Mouse (Mus musculus): ENCODE data around the gene Usp20. TPM values are rescaled to one million over a fixed set of nuclear protein-coding genes. Genes with fewer than 3 reads are reported as not detected.
A peak's percentile ranks its signal among the peaks of the same experiment; 100 is the strongest.

The Usp20 gene
- total RNA-seq, 2 experiments from 2014 or later = 2.2 to 10.0 TPM

DNA sequence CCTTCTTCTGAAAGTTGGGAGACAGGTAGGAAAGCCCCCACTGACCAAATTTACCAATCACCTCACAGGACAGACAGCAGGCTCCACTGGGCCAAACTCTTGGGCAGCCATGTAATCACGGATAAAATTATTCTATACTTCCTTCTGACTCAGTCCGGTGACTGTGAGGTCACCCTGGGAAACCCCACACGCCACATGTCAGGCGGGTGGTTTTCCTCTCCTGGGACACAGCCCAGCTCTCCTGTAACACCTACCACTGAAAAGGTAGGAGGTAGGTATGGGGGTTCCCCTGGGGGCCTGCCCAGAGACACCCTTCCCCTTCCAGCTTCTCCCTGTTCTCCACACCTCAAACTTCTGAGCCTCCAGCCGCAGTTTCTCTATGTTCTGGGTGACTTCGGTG is 54.7 kb downstream of the Usp20 start:
- no peak for ATAC-seq (replicated peaks; ENCODE audit: poor library complexity, severe bottlenecking)

DNA sequence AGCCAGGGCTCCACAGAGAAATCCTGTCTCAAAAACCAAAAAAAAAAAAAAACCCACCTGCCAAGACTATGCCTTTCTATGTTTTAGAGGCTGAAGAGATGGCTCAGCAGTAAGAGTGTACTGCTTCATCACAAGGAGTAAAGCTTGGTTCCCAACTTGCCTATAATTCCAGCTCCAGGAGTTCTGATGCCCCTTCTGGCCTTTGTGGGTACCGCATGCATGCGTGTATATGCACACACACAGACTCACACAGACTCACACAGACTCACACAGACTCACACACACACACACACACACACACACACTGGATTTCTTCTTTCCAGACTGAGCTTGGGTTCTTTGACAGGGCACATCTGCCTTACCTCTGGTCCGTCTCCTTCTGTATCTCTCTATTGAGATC is 58.0 kb downstream of the Usp20 start:
- ATAC-seq (replicated peaks; ENCODE audit: poor library complexity, severe bottlenecking) = no peak

DNA sequence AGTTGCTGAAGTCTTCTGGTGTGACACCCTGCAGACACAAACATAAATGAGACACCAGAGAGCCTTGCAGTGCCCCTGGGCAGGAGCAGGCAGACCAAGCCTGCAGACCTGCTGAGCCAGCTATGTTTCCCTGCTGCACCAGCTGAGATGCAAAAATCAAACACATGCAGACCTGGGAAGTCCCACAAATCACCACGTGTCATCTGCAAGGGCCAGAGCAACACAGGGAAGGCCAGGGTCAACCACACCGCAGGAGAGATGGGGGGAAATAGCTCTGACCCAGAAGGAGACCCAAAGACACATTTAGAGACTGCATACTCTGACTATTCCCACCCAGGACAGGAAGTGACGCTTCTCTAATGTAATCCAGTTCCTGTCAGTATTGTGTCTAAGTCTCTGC is 58.4 kb downstream of the Usp20 start:
- ATAC-seq (replicated peaks; ENCODE audit: poor library complexity, severe bottlenecking) = no peak

DNA sequence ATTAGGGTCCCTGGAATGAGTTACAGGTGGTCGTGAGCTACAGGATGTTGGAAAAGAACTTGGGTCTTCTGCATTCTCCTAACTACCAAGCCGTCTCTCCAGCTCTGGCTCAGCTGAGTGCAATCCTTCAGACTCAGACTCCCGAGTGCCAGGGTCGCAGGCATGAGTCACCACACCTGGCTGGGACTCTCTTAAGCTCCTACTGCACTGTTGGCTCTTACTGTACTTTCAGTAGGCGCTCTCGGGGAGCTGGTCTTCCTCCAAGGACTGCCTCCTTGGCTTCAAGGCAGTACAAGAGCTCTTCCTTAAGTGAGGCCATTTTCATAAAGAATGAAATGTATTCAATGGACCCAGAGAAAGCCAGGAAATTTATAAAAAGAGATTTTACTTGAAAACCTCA is 59.3 kb downstream of the Usp20 start:
- no peak for ATAC-seq (replicated peaks; ENCODE audit: poor library complexity, severe bottlenecking)

DNA sequence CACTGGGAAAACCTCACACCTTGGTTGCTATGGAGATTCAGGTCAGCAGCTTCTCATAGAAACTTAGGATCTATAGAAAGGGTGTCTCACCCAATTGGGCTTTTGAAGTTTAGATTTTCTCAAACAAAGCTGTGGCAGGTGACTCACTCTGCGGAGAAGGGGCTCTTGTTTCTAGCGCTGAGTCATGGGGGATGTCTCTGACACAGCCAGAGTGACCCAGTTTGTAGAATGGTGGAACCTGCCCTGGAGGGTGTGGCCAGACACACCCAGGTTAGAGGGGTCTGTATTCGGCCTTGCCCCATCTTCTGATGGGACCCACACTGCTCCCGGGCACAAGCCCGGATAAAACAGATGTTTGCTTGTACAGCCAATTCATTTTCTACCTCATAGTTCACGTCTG is 60.8 kb downstream of the Usp20 start:
- no peak for ATAC-seq (replicated peaks; ENCODE audit: poor library complexity, severe bottlenecking)

DNA sequence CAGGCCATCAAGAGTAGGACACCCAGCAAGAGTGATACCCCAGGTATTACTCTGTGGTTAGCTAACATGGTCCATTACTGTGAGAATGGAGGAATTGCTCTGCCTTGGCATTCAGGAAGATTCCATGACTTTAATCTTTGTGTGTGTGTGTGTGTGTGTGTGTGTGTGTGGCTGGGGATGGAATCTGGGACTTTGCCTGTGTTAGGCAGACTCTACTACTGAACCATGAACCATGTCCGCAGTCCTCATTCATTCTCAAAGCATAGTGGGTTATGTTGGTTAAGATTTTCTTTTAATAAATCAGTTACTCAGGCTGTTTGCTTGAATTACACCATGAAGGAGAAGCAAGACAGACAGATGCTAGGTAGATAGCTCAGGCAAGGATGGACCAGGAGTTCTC is 61.8 kb downstream of the Usp20 start:
- no peak for ATAC-seq (replicated peaks; ENCODE audit: poor library complexity, severe bottlenecking)

DNA sequence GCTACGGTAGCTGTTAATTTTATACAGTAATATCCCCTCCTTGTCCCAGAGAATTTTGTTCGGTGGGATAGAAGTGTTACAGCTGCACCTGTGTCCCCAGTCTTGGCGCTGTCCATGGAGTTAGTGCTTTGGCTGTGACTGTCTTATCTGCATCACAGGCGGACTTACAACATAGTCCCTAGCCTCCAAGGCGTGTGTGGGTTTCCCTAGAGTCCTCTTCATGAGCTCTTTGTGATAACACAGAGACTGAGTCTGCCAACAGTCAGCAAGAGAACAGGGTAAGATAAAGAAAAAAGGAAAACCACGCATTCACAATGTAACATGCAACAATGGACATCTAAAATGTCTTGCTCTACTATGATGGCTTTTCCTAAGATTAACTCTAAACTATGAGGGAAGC is 66.0 kb downstream of the Usp20 start:
- ATAC-seq (replicated peaks; ENCODE audit: poor library complexity, severe bottlenecking) = no peak

DNA sequence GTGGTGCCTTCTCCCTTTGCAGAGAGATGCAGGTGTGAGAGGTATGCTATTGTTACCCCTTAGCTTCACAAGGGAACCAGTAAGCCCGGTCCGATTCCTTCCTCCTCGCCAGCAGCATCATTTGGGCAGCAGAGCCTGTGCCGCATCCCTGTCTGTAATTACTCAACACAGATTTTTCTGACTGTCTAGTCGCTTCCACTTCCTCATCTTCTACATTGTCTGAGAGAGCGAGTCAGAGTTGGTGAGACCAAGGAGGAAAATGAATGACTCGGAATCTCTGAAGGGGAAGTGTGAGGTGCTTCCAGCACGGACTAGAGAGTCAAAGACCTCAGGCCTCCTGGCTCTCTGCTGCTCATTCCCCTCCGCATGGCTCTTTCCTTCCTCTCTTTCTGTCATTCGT is 70.4 kb downstream of the Usp20 start:
- peak; percentile 90 for ATAC-seq (replicated peaks; ENCODE audit: poor library complexity, severe bottlenecking)

DNA sequence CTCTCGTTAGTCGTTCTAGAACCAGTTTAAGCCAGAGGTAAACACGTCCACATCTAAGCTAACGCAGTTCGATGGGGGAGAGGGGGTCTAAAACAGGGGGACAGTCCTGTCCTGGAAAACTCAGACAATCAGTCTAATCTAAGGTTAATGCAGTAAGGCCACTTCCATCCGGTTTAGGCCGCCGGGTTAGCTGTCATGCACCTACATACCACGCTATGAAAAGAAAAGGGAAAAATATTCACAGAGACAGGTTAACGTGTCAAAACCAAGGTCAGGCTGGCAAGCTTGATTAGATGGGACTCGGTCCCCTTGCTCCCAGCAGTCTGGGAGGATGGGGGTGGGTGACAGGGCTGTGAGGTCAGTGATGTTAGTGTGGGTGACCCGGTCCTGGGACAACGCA is 71.3 kb downstream of the Usp20 start:
- ATAC-seq (replicated peaks; ENCODE audit: poor library complexity, severe bottlenecking) = no peak

DNA sequence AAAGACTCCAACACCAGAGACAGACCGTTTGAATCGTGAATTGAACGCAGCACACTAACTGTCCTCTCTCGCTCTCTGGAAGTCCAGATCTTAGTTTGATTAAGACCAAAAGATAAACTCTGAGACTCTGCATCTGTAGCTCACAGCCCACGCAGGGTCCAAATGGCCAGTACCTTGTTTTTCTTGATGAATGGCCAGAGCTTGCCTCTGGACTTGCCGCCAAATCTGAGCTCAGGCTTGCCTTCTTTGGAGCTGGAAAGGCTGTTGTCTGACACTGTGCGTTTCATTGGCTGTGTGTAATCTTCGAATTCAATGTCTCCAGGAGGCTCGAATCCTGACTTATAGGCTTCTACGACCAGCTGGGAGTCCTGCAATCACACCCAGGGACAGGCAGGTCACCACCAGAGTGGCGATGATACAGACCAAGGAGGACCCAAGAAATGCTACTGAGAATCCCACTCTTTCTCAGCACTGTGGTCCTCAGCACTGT is 71.8 kb downstream of the Usp20 start:
- ATAC-seq (replicated peaks; ENCODE audit: poor library complexity, severe bottlenecking) = no peak

DNA sequence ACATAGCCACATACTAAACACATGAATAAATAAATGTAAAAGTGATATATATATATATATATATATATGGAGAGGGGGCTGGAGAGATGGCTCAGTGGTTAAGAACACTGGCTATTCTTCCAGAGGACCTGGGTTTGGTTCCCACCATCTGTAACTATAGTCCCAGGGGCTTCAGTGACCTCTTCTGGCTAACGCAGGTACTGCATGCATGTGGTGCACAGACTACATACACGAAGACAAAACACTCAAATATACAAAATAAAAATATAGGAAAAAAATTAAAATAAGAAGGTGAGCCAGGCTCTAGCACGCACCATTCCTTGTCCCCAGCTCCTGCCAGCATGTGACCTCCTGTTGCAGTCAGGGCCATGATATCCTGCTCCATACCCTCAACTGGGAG is 74.0 kb downstream of the Usp20 start:
- ATAC-seq (replicated peaks; ENCODE audit: poor library complexity, severe bottlenecking) = no peak

DNA sequence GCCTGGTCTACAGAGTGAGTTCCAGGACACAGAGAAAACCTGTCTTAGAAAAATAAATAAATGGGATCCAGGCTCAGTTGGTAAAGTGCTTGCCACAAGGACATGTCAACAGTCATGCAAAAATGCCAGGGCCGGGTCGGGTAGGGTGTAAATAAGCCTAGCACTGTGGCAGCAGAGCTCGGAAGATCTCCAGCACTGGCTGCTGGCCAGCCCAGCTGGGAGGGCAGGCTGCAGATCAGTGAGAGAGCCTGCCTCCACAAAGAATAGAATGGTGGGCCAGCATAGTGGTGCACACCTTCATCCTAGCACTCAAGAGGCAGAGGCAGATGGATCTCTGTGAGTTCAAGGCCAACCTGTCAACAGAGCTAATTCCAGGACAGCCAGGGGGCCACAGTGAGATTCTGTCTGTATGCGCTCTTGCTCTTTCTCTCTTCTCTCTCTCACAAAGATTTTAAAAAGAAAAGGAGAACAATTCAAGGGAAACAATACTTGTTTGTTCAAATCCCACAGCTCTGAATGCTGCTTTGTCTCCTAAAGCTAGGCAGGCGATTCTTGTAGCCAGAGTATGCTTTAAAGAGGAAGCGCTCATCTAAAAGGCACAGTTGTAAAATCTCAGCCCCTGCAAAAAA is 75.6 kb downstream of the Usp20 start:
- ATAC-seq (replicated peaks; ENCODE audit: poor library complexity, severe bottlenecking) = no peak

DNA sequence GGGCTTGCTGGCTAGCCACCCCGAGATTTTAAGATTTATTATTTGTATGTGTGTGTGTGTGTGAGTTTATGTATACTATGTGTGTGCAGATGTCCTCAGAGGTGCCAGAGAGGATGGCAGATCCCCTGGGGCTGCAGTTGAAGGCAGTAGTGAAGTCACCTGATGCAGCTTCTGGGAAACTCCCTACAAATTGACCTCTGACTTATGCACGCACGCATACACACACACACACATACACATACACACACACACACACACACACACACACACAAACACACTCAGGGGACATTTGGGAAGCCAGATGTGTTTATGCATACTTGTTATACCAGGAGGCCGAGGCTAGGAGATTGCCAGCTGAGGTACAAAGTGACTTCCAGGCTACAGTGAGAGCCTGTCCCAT is 76.4 kb downstream of the Usp20 start:
- no peak for ATAC-seq (replicated peaks; ENCODE audit: poor library complexity, severe bottlenecking)

DNA sequence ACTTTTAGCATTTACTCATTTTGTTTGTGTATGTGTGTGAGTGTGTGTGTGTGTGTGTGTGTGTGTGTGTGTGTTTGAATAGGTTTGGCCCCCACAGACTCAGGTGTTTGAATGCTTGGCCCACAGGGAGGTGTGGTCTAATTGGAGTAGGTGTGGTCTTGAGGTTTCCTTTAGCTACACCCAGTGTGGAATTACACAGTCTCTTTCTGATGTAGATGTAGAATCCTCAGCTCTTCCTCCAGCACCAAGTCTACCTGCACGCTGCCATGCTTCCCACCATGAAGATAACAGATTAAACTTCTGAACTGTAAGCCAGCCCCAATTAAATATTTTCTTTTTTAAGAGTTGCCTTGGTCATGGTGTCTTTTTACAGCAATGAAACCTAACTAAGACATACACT is 78.2 kb downstream of the Usp20 start:
- no peak for ATAC-seq (replicated peaks; ENCODE audit: poor library complexity, severe bottlenecking)

DNA sequence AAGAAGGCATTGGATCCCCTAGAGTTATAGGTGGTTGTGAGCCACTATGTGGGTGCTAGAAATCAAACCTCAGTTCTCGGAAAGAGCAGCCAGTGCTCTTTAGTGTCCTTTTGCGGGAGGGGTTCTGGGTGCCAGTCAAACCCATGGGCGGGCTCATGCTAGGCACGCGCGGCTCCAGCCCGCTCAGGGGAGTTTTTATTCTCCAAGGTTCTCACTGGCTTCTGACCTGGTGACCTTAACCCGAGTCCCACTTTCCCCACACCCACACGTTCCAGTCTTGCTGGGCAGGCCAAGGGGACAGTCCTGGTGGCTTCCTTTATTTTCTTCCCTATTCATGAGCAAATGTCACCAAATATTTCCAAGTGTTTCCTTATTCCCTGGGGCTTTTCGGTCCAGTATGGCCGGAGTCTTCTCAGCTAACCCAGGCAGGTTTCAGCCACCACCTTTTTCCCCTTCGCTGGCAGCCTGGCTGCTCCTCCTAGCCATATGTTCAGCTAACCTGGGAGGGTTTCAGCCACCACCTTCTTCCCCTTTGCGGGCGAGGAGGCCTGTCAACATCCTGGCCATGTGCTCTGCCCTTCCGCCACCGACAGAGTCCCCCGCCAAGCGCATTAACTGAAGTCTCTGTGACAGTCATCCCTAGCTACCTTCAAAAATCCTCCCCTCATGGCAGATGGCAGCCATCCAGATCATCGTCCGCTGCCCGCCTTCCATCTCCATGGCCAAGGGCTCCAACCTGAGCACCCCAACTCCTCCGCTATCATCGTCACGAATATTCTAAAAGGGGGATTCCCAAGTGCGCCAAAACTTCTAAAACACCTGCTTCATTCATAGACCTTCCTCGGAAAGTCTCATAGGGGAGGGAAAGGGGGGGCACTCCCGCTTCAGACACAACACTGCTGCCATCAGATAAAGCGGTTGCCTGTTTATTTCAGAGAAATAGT is 79.0 kb downstream of the Usp20 start:
- ATAC-seq (replicated peaks; ENCODE audit: poor library complexity, severe bottlenecking) = peak; percentile 92

DNA sequence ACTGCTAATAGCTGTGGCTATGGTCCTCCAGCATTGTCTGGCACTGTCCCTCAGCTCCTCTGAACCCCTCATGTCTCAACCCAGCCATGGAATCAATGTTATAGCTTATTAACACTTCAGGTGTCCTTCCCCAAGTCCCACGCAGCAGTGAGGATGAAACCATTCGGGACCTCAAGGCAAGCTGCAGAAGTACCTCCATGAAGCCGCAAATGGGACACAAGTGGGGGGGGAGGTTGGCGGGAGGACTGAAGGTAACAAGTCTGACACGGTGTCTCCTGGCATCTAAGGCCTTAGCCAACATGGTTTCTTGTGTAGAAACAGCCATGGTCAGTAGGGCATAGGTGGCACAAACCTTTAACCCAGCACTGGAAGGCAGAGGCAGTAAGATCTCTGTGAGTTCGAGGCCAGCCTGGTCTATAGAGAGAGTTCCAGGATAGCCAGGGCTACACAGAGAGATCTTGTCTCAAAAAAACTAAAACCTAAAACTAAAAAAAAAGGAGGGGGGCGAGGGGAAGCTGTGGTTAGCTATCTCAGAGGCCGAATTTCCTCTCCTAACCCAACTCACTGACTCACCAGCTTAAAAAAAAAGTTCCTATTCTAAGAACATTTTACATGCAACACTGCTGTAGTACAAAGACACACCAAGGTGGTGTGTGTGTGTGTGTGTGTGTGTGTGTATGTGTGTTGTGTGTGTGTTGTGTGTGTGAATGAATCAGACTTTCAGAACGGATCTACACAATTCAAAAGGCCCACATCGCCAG is 80.0 kb downstream of the Usp20 start:
- peak; percentile 85 for ATAC-seq (replicated peaks; ENCODE audit: poor library complexity, severe bottlenecking)

DNA sequence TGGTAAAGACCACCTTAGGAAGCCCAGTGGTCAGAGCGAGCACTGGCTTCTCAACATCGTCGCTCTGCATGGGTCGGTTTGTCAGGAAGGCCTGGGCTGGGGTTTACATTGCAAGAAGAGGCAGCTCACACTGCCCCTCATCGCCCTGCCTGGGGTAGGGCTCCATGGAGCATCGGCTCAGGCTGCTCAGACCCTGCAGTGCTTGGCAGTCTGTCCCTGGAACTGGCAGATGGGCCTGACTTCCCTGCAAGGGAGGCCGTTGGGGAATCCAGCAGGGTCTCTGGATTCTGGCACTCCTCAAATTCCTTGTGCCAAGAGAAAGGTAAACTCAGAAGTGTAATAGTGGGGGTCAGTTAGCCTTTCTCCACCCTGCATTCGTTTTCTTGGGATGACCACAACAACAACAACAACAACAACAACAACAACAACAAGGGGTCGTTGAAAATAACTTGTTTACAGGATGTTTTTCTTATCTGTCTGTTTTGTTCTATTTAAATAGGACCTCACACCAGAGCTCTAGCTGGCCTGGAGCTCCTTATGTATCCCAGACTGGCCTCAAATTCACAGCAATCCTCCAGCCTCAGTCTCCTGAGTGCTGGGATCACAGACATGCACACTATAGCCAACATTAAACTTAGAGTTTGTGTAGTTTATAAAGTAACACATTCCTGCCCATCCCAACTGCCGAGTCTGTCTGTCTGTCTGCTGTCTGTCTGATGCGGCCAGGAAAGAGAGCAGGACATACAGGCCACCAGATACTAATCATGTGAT is 84.1 kb downstream of the Usp20 start:
- ATAC-seq (replicated peaks; ENCODE audit: poor library complexity, severe bottlenecking) = no peak

DNA sequence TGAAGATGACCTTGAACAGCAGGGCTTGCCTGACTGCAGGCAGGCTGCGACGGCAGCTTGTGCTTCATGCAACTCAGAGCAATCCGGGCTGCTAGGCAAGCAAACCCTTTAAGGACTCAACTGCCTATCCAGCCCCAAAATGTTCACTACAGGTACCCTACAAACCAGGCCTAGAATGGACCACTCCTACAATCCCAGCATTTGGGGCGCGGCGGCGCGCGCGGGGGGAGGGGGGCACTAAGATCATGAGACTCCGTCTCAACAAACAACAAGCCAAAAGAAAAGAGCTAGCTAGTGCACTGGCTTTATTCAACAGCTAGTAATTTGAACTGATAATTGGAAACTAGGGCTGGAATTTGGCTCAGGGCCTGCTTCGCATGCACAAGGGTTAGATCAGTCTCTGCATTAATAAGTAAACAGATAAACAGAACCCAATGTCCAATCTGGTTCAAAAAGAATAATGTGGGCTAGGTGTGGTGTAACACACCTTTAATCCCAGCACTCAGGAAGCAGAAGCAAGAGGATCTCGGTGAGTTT is 85.0 kb downstream of the Usp20 start:
- ATAC-seq (replicated peaks; ENCODE audit: poor library complexity, severe bottlenecking) = no peak

DNA sequence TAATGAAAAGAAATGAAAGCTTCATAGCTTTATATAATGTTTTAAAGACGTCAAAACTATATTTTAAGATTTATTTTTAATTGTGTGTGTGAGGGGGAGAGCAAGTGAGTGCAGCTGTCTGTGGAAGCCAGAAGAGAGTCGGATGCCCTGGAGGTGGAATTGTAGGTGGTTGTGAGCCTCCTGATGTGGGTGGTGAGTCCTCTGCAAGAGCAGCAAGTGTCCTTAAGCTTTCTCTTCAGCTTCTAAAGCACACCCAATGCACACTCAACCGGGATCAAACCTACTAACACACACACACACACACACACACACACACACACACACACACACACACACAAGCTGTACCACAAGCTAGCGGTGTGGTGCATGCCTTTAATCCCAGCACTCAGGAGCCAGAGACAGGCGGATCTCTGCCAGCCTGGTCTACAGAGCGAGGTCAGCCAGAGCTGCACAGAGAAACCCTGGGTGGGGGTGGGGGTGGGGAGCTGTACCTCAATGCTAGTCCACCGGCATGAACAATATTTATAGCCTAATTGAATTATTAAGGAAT is 85.7 kb downstream of the Usp20 start:
- no peak for ATAC-seq (replicated peaks; ENCODE audit: poor library complexity, severe bottlenecking)

Data from granulocyte monocyte progenitor cell, adult 5-6 weeks (primary cell).